Mouse (Mus musculus) cortical plate, adult 2 months (tissue): ENCODE measurements around the gene Il9r.

Experiments
- CTCF ChIP-seq: fragments of 200-500 bp; IDR thresholded peaks from 2 replicates; pipeline ENCODE4 v1.5.1; 2011; ENCODE audit warnings: mild to moderate bottlenecking, control low read depth, low read length; ENCODE audit not compliant: insufficient read depth; ENCODE audit errors: extremely low read depth
- POLR2A ChIP-seq: fragments of 200-500 bp; IDR thresholded peaks from 2 replicates; pipeline ENCODE4 v1.6.1; 2011; ENCODE audit warnings: mild to moderate bottlenecking, low read length, control low read depth; ENCODE audit not compliant: insufficient read depth; ENCODE audit errors: extremely low read depth

GRCm38 (mm10) chr11:32186031-32186430 lies 14.0 kb downstream of the Il9r start:
- TF ChIP-seq CTCF = no peak
- TF ChIP-seq POLR2A = no peak
